Mouse (Mus musculus): ENCODE results near the gene Apol8. TPM values are rescaled to one million over a fixed set of nuclear protein-coding genes. Genes with fewer than 3 reads are reported as not detected.

Gene Apol8
- polyA plus RNA-seq, 1 experiment = 0.46 TPM

GRCm38 (mm10) chr15:77784039-77784824 is 27.4 kb upstream of the Apol8 start:
- H3K36me3 ChIP-seq (ENCODE audit: control insufficient read depth, insufficient read depth) = peaks cover 100% of the 10 kb centered on the region
- peak overlapping the region; percentile 0 for H3ac ChIP-seq (ENCODE audit: control insufficient read depth, insufficient read length, low read depth)
- H3K79me3 ChIP-seq (ENCODE audit: low read depth) = peaks cover 50% of the 10 kb centered on the region
- no peaks in the 10 kb centered on the region for H3K27me3 ChIP-seq (ENCODE audit: control insufficient read depth, insufficient read depth, insufficient read length)
- no peak overlapping the region for H3K4me3 ChIP-seq (ENCODE audit: insufficient read depth, poor library complexity, severe bottlenecking)
- TF ChIP-seq USF1 (IDR thresholded peaks at IDR 0.05; ENCODE audit: low read depth) = no peak
- TF ChIP-seq MYOD1 (IDR thresholded peaks at IDR 0.05; ENCODE audit: control insufficient read depth, insufficient read length, low read depth) = peak; percentile 90
- TF ChIP-seq MAX (IDR thresholded peaks at IDR 0.05) = no peak
- no peak for TF ChIP-seq CEBPB (IDR thresholded peaks at IDR 0.05; ENCODE audit: low read depth)
- TF ChIP-seq CTCF (IDR thresholded peaks at IDR 0.05; ENCODE audit: control insufficient read depth, insufficient read depth, insufficient read length) = no peak
- TF ChIP-seq MYOG (IDR thresholded peaks at IDR 0.05; ENCODE audit: control insufficient read depth, extremely low read depth, insufficient read length) = no peak
- H3K79me2 ChIP-seq (ENCODE audit: control insufficient read depth, insufficient read depth) = peaks cover 99% of the 10 kb centered on the region

- Histone ChIP-seq H3K27me3 (ENCODE audit: control insufficient read depth, insufficient read depth, insufficient read length) (no peaks in the 10 kb centered on the region), H3K79me3 (ENCODE audit: low read depth) (peaks cover 42% of the 10 kb centered on the region), H3K36me3 (ENCODE audit: control insufficient read depth, insufficient read depth) (peaks cover 100% of the 10 kb centered on the region), H3K79me2 (ENCODE audit: control insufficient read depth, insufficient read depth) (peaks cover 99% of the 10 kb centered on the region), H3K4me3 (ENCODE audit: insufficient read depth, poor library complexity, severe bottlenecking) (no peak overlapping the region), H3ac (ENCODE audit: control insufficient read depth, insufficient read length, low read depth) (no peak overlapping the region)
- TF ChIP-seq MAX (IDR thresholded peaks at IDR 0.05) (no peak), CTCF (IDR thresholded peaks at IDR 0.05; ENCODE audit: control insufficient read depth, insufficient read depth, insufficient read length) (peak; percentile 57)
These were observed 25.7 kb upstream of the Apol8 start for GRCm38 (mm10) chr15:77782449-77783014.

GRCm38 (mm10) chr15:77775186-77775963 is 18.6 kb upstream of the Apol8 start:
- H3K4me3 ChIP-seq (ENCODE audit: insufficient read depth, poor library complexity, severe bottlenecking) = no peak overlapping the region
- no peaks in the 10 kb centered on the region for H3K27me3 ChIP-seq (ENCODE audit: control insufficient read depth, insufficient read depth, insufficient read length)
- H3ac ChIP-seq (ENCODE audit: control insufficient read depth, insufficient read length, low read depth) = no peak overlapping the region
- peaks cover 15% of the 10 kb centered on the region for H3K79me3 ChIP-seq (ENCODE audit: low read depth)
- TF ChIP-seq USF1 (IDR thresholded peaks at IDR 0.05; ENCODE audit: low read depth) (no peak), MAX (IDR thresholded peaks at IDR 0.05) (peak; percentile 26), CTCF (IDR thresholded peaks at IDR 0.05; ENCODE audit: control insufficient read depth, insufficient read depth, insufficient read length) (peak; percentile 96)
- peaks cover 100% of the 10 kb centered on the region for H3K36me3 ChIP-seq (ENCODE audit: control insufficient read depth, insufficient read depth)
- peaks cover 94% of the 10 kb centered on the region for H3K79me2 ChIP-seq (ENCODE audit: control insufficient read depth, insufficient read depth)

- peaks cover 100% of the 10 kb centered on the region for H3K36me3 ChIP-seq (ENCODE audit: control insufficient read depth, insufficient read depth)
- peaks cover 9% of the 10 kb centered on the region for H3K79me3 ChIP-seq (ENCODE audit: low read depth)
- no peak overlapping the region for H3K4me3 ChIP-seq (ENCODE audit: insufficient read depth, poor library complexity, severe bottlenecking)
- H3ac ChIP-seq (ENCODE audit: control insufficient read depth, insufficient read length, low read depth) = no peak overlapping the region
- peaks cover 88% of the 10 kb centered on the region for H3K79me2 ChIP-seq (ENCODE audit: control insufficient read depth, insufficient read depth)
- TF ChIP-seq CTCF (IDR thresholded peaks at IDR 0.05; ENCODE audit: control insufficient read depth, insufficient read depth, insufficient read length) (no peak), USF1 (IDR thresholded peaks at IDR 0.05; ENCODE audit: low read depth) (no peak), MYOG (IDR thresholded peaks at IDR 0.05; ENCODE audit: control insufficient read depth, extremely low read depth, insufficient read length) (no peak), FOSL1 (IDR thresholded peaks at IDR 0.05; ENCODE audit: insufficient read depth, low read length, poor library complexity, severe bottlenecking) (no peak), CEBPB (IDR thresholded peaks at IDR 0.05; ENCODE audit: low read depth) (no peak), MYOD1 (IDR thresholded peaks at IDR 0.05; ENCODE audit: control insufficient read depth, insufficient read length, low read depth) (no peak), MAX (IDR thresholded peaks at IDR 0.05) (no peak)
- H3K27me3 ChIP-seq (ENCODE audit: control insufficient read depth, insufficient read depth, insufficient read length) = no peaks in the 10 kb centered on the region
These were observed 17.5 kb upstream of the Apol8 start for GRCm38 (mm10) chr15:77774303-77774702.

- H3ac ChIP-seq (ENCODE audit: control insufficient read depth, insufficient read length, low read depth) = no peak overlapping the region
- H3K4me3 ChIP-seq (ENCODE audit: insufficient read depth, poor library complexity, severe bottlenecking) = no peak overlapping the region
- TF ChIP-seq CTCF (IDR thresholded peaks at IDR 0.05; ENCODE audit: control insufficient read depth, insufficient read depth, insufficient read length) = no peak
- H3K36me3 ChIP-seq (ENCODE audit: control insufficient read depth, insufficient read depth) = peaks cover 100% of the 10 kb centered on the region
- H3K79me3 ChIP-seq (ENCODE audit: low read depth) = peaks cover 6% of the 10 kb centered on the region
- H3K79me2 ChIP-seq (ENCODE audit: control insufficient read depth, insufficient read depth) = peaks cover 78% of the 10 kb centered on the region
- H3K27me3 ChIP-seq (ENCODE audit: control insufficient read depth, insufficient read depth, insufficient read length) = no peaks in the 10 kb centered on the region
These were observed 16.5 kb upstream of the Apol8 start for GRCm38 (mm10) chr15:77773099-77773915.
